Mouse (Mus musculus): ENCODE results near the gene Gm17087.

- no peak for TF ChIP-seq GATA1 (IDR thresholded peaks at IDR 0.05; ENCODE audit: low read depth, low read length)
- no peak for TF ChIP-seq ZC3H11A (IDR thresholded peaks at IDR 0.05; ENCODE audit: low read depth, low read length)
- no peak for TF ChIP-seq MEF2A (IDR thresholded peaks at IDR 0.05; ENCODE audit: extremely low read depth, insufficient replicate concordance, low read depth, low read length, poor library complexity, severe bottlenecking)
- no peak for TF ChIP-seq CTCF (IDR thresholded peaks at IDR 0.05 in 2 of 3, conservative IDR thresholded peaks at IDR 0.05 in 1 of 3; ENCODE audit: control insufficient read depth in 1 of 3, insufficient read depth in 1 of 3, low read depth in 2 of 3, low read length in 3 of 3, poor library complexity in 1 of 3, severe bottlenecking in 1 of 3)
- no peak for TF ChIP-seq POLR2A (IDR thresholded peaks at IDR 0.05; ENCODE audit: control insufficient read depth in 1 of 2, insufficient read depth in 1 of 2, low read depth in 1 of 2, low read length in 2 of 2, poor library complexity in 1 of 2)
- no peak for TF ChIP-seq EP300 (IDR thresholded peaks at IDR 0.05; ENCODE audit: low read depth in 1 of 2, low read length in 2 of 2)
- no peak for TF ChIP-seq CHD1 (IDR thresholded peaks at IDR 0.05; ENCODE audit: low read depth, low read length)
- TF ChIP-seq TCF12 (IDR thresholded peaks at IDR 0.05; ENCODE audit: low read depth, low read length), result no peak
- TF ChIP-seq E2F4 (IDR thresholded peaks at IDR 0.05; ENCODE audit: borderline replicate concordance, low read depth, low read length), result no peak
- TF ChIP-seq RCOR1 (IDR thresholded peaks at IDR 0.05; ENCODE audit: low read depth, low read length), result no peak
- TF ChIP-seq HCFC1 (IDR thresholded peaks at IDR 0.05; ENCODE audit: low read depth, low read length), result no peak
Observed at GRCm38 (mm10) chr17:8532609-8533008, 34.1 kb downstream of the Gm17087 start.

All from MEL (cell line).